Mouse (Mus musculus) kidney, embryonic 14.5 days (tissue): ENCODE results near the gene Zer1. TPM values are rescaled to one million over a fixed set of nuclear protein-coding genes. Genes with fewer than 3 reads are reported as not detected.

ENCODE experiments used
- ATAC-seq: fragments of 200-750 bp; cut with Nextera tagmentation; 2 replicates; pipeline ENCODE4 v1.8.0; 2017; ENCODE audit warnings: moderate number of reproducible peaks, mild to moderate bottlenecking, moderate TSS enrichment, moderate library complexity; ENCODE audit not compliant: low FRiP score, low TSS enrichment
- H3K27ac ChIP-seq: fragments of 300-500 bp; sonication (generic); 2 replicates; pipeline ENCODE4 v1.5.1; 2014; ENCODE audit warnings: low read depth, mild to moderate bottlenecking, low read length, moderate library complexity, mixed read lengths
- H3K27me3 ChIP-seq: fragments of 300-500 bp; sonication (generic); 2 replicates; pipeline ENCODE4 v1.6.1; 2014; ENCODE audit warnings: mild to moderate bottlenecking, low read length; ENCODE audit not compliant: control insufficient read depth, insufficient read depth
- H3K36me3 ChIP-seq: fragments of 300-500 bp; sonication (generic); 2 replicates; pipeline ENCODE4 v1.6.1; 2014; ENCODE audit warnings: low read length, mixed read lengths; ENCODE audit not compliant: control insufficient read depth, insufficient read depth
- H3K4me1 ChIP-seq: fragments of 300-500 bp; sonication (generic); 2 replicates; pipeline ENCODE4 v1.6.1; 2014; ENCODE audit warnings: low read length, mixed read lengths; ENCODE audit not compliant: control insufficient read depth, insufficient read depth
- H3K4me2 ChIP-seq: fragments of 300-500 bp; sonication (generic); replicated peaks from 2 replicates; pipeline ENCODE4 v1.6.1; 2014; ENCODE audit warnings: low read depth, mild to moderate bottlenecking, low read length
- H3K4me3 ChIP-seq: fragments of 300-500 bp; sonication (generic); 2 replicates; pipeline ENCODE4 v1.5.1; 2014; ENCODE audit warnings: mild to moderate bottlenecking, low read length
- H3K9ac ChIP-seq: fragments of 300-500 bp; sonication (generic); 2 replicates; pipeline ENCODE4 v1.6.1; 2014; ENCODE audit warnings: low read depth, mild to moderate bottlenecking, low read length, moderate library complexity
- H3K9me3 ChIP-seq: fragments of 300-500 bp; sonication (generic); 2 replicates; pipeline ENCODE4 v1.6.1; 2016; ENCODE audit warnings: low read length; ENCODE audit not compliant: control insufficient read depth
- WGBS: fragments of 180-500 bp; shearing (Covaris S2); extraction: QIAGEN DNeasy Blood & Tissue Kit; methylation state at CpG from one replicate; pipeline ENCODE4 v1.1.7; 2014; 5-methylcytosine and 5-hydroxymethylcytosine counted together
- polyA plus RNA-seq: library from polyadenylated mRNA; unstranded; fragments of >200 nt; fragmentation: Nextera tagmentation; extraction: Ambion mirVana; gene quantifications from 2 replicates; pipeline ENCODE4 v1.2.1, GENCODE M21; 2014

The Zer1 gene
- polyA plus RNA-seq, 1 experiment from 2014 or later, result 11.9 TPM

DNA sequence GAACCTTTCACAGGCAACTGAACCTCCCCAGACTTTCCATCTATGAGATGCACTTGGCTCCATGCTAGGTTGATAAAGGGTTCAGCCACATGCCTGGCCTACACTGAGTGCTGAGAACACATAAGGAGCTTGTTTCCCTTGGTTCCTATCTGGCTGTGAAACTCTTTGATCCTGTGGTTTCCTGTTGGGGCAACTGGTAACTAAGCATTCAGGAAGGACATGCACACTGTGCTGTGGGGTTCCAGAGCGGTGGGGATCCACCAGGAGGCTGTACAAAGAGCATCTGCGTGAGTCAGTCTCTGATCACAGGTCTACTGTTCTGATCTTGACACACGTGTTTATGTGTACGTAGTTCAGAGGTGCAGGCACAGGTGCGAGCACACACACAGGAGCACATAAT lies 11.8 kb downstream of the Zer1 start:
- H3K9me3 ChIP-seq, result no peaks in the 10 kb centered on the region
- H3K4me1 ChIP-seq, result no peaks in the 10 kb centered on the region
- no peak overlapping the region for H3K9ac ChIP-seq
- no peak overlapping the region for H3K4me2 ChIP-seq
- H3K36me3 ChIP-seq, result peaks cover 34% of the 10 kb centered on the region
- H3K4me3 ChIP-seq, result no peak overlapping the region
- H3K27ac ChIP-seq, result no peak overlapping the region
- WGBS, result 94% methylated on average over 5 of the region's 5 CpGs
- no peak for ATAC-seq
- H3K27me3 ChIP-seq, result no peaks in the 10 kb centered on the region

DNA sequence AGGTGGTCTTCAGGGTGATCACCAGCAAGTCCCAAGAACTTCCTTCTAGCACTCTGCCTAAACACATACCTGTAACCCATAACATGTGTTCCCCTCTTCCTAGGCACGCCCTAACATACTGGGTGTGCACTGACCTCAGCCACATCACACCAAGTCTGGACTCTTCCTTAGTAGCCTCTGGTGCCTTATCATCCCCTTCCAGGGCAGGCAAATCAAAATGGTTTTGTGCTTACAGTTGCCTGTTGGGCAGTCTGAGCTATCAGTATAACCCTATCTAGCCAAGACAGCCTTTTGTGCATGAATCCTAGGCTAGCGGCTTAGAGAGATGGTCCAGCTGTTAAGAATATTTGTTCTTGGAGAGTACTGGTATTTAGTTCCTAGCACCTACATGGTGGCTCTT lies 12.9 kb downstream of the Zer1 start:
- Histone ChIP-seq H3K4me1 (no peaks in the 10 kb centered on the region), H3K9ac (no peak overlapping the region), H3K27me3 (no peaks in the 10 kb centered on the region), H3K4me3 (no peak overlapping the region), H3K4me2 (no peak overlapping the region), H3K9me3 (no peaks in the 10 kb centered on the region), H3K27ac (no peak overlapping the region), H3K36me3 (peaks cover 40% of the 10 kb centered on the region)
- 88% methylated on average over 2 of the region's 2 CpGs for WGBS
- no peak for ATAC-seq

- ATAC-seq, result no peak
- H3K4me1 ChIP-seq, result no peaks in the 10 kb centered on the region
- no peak overlapping the region for H3K27ac ChIP-seq
- H3K4me2 ChIP-seq, result no peak overlapping the region
- H3K4me3 ChIP-seq, result no peak overlapping the region
- H3K27me3 ChIP-seq, result no peaks in the 10 kb centered on the region
- H3K36me3 ChIP-seq, result peaks cover 49% of the 10 kb centered on the region
- no peaks in the 10 kb centered on the region for H3K9me3 ChIP-seq
- 91% methylated on average over 4 of the region's 4 CpGs for WGBS
- no peak overlapping the region for H3K9ac ChIP-seq
Measured at GRCm38 (mm10) chr2:30108260-30108659, 16.1 kb downstream of the Zer1 start.

DNA sequence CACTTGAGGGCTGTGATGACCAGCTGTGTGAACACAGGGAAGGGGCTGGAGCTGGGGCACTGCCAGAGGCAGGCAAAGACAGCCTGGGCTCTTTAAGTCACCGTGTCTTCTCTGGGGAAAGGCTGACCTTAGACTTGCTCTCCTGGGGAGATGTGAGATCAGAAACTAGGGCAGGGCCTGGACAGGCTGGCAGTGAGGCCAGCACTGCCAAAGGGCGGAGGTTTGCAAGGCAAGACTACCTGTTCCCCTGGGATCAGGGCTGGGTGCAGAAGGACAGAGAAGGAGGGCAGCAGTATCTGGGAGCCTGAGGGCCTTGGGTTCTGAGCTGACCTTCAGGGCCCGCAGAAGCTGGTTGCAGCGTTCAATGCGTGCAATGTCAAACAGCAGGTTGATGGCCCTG lies 16.7 kb downstream of the Zer1 start:
- H3K4me2 ChIP-seq, result no peak overlapping the region
- no peak overlapping the region for H3K27ac ChIP-seq
- H3K4me3 ChIP-seq, result no peak overlapping the region
- H3K9ac ChIP-seq, result no peak overlapping the region
- ATAC-seq, result no peak
- H3K4me1 ChIP-seq, result no peaks in the 10 kb centered on the region
- no peaks in the 10 kb centered on the region for H3K27me3 ChIP-seq
- H3K36me3 ChIP-seq, result peaks cover 52% of the 10 kb centered on the region
- H3K9me3 ChIP-seq, result no peaks in the 10 kb centered on the region
- WGBS, result 97% methylated on average over 5 of the region's 5 CpGs

GRCm38 (mm10) chr2:30106364-30106763 lies 18.0 kb downstream of the Zer1 start:
- Histone ChIP-seq H3K4me3 (no peak overlapping the region), H3K9ac (no peak overlapping the region), H3K4me2 (no peak overlapping the region), H3K27me3 (no peaks in the 10 kb centered on the region), H3K27ac (no peak overlapping the region), H3K36me3 (peaks cover 58% of the 10 kb centered on the region), H3K4me1 (no peaks in the 10 kb centered on the region), H3K9me3 (no peaks in the 10 kb centered on the region)
- ATAC-seq, result no peak

GRCm38 (mm10) chr2:30100214-30100613 lies 24.2 kb downstream of the Zer1 start:
- no peak overlapping the region for H3K27ac ChIP-seq
- peaks cover 1% of the 10 kb centered on the region; the same call in 1 of the 2 replicates for H3K4me1 ChIP-seq
- H3K4me3 ChIP-seq, result no peak overlapping the region
- no peak overlapping the region for H3K9ac ChIP-seq
- no peaks in the 10 kb centered on the region for H3K9me3 ChIP-seq
- H3K36me3 ChIP-seq, result peaks cover 45% of the 10 kb centered on the region
- H3K27me3 ChIP-seq, result no peaks in the 10 kb centered on the region
- 73% methylated on average over 4 of the region's 4 CpGs for WGBS
- ATAC-seq, result no peak
- H3K4me2 ChIP-seq, result no peak overlapping the region

- no peak overlapping the region for H3K27ac ChIP-seq
- peaks cover 25% of the 10 kb centered on the region for H3K36me3 ChIP-seq
- H3K4me1 ChIP-seq, result peaks cover 14% of the 10 kb centered on the region; the same call in 1 of the 2 replicates
- no peak overlapping the region for H3K4me2 ChIP-seq
- no peak for ATAC-seq
- no peak overlapping the region for H3K4me3 ChIP-seq
- H3K27me3 ChIP-seq, result no peaks in the 10 kb centered on the region
- WGBS, result 91% methylated on average over 2 of the region's 2 CpGs
- no peaks in the 10 kb centered on the region for H3K9me3 ChIP-seq
- H3K9ac ChIP-seq, result no peak overlapping the region
Measured at GRCm38 (mm10) chr2:30095882-30096527, 28.4 kb downstream of the Zer1 start.

DNA sequence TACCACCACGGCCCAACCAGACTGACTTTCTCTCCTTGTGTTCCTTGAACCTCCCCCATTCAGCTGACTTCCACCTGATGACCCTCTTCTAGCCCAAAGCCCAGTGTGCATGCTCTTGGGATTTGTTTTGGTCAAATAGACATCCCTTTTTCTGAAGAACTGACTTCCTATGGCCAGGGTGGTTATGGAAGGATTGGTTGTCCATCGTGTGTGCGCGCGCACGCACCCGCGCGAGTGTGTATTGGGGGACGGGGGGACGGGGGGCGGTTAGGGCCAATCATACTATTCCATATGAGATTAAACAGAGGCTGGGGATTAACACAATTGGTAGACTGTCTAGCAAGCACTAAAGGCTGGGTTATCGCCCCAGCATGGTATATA lies 30.2 kb downstream of the Zer1 start:
- no peak for ATAC-seq
- 2% methylated on average over 13 of the region's 13 CpGs for WGBS
- Histone ChIP-seq H3K27ac (peak overlapping the region; percentile 48), H3K9ac (peak overlapping the region; percentile 68), H3K4me2 (peak overlapping the region; percentile 68), H3K27me3 (no peaks in the 10 kb centered on the region), H3K36me3 (peaks cover 18% of the 10 kb centered on the region), H3K4me3 (peak overlapping the region; percentile 54), H3K9me3 (no peaks in the 10 kb centered on the region), H3K4me1 (peaks cover 14% of the 10 kb centered on the region; the same call in 1 of the 2 replicates)

DNA sequence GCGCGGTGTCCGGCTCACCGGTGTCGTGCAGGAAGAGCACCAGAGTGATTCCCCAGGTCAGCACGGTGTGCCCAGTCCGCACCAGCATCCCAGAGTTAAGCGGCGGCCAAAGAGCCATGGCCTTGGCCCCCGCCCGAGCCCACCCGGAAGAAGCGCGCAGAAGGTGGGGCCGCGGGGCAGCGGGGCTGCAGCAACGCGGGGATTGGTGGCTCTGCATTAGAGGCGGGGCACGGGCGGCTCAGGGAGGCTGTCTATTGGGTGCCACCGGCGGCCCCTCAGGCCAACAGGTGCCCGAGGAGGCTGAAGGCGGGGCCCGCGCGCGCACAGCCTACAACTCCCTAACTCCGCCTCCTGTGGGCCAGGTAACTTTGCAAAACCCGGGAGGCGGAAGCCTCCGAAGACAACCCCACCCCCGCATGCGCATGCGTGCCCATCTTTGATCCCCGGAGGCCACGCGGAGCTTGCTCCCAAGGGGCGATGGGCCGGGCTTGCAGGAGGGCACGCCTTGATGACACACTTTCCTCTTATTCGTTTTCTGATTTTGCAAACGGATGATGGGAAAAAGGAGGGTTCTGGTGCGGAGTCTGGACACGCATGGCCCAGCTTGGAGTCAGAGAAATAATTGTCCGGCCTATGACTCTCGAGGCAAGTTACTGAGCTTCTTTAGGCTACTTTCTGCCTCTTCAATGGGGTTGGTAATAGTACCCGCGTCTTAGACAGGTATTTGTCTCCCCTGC lies 30.7 kb downstream of the Zer1 start, which contains the start of gene Zdhhc12:
Gene Zdhhc12, minus strand, starts transcription at position 178 of the 737 bp plus-strand sequence.
- Histone ChIP-seq H3K4me1 (peaks cover 14% of the 10 kb centered on the region; the same call in 1 of the 2 replicates), H3K27me3 (no peaks in the 10 kb centered on the region), H3K9ac (peak within 1 kb of the TSS; percentile 68), H3K27ac (peak within 1 kb of the TSS; percentile 48), H3K4me3 (peak within 1 kb of the TSS; percentile 54), H3K36me3 (peaks cover 13% of the 10 kb centered on the region), H3K9me3 (no peaks in the 10 kb centered on the region), H3K4me2 (peak within 1 kb of the TSS; percentile 68)
- under 1% methylated on average over 51 of the region's 51 CpGs for WGBS
- ATAC-seq, result peak; percentile 98
